Mouse (Mus musculus) forebrain, embryonic 14.5 days (tissue): ENCODE measurements around the gene Vmn1r163. TPM values are rescaled to one million over a fixed set of nuclear protein-coding genes. Genes with fewer than 3 reads are reported as not detected.
"Not testable (repeated sequence)": the region's sequence is repeated elsewhere in the genome, so short reads cannot be mapped to it uniquely, and the experiment has no call there.

ENCODE experiments used
- ATAC-seq: fragments of 200-750 bp; cut with Nextera tagmentation; 2 replicates; pipeline ENCODE4 v1.8.0; 2017; ENCODE audit warnings: mild to moderate bottlenecking, moderate library complexity
- DNase-seq: peaks from one replicate; pipeline ENCODE4 v3.0.0-alpha.2; 2015; ENCODE audit warnings: low spot score
- H3K27ac ChIP-seq: fragments of 300-500 bp; sonication (generic); 2 replicates; pipeline ENCODE4 v1.5.1; 2014; ENCODE audit warnings: low read depth, mild to moderate bottlenecking, control low read depth, low read length, moderate library complexity
- H3K27me3 ChIP-seq: fragments of 300-500 bp; sonication (generic); replicated peaks from 2 replicates; pipeline ENCODE4 v1.6.1; 2014; ENCODE audit warnings: low read length, control low read depth, mixed read lengths; ENCODE audit not compliant: control insufficient read depth, insufficient read depth
- H3K36me3 ChIP-seq: fragments of 300-500 bp; sonication (generic); 2 replicates; pipeline ENCODE4 v1.6.1; 2014; ENCODE audit warnings: low read length, control low read depth; ENCODE audit not compliant: control insufficient read depth, insufficient read depth
- H3K4me1 ChIP-seq: fragments of 300-500 bp; sonication (generic); 2 replicates; pipeline ENCODE4 v1.6.1; 2014; ENCODE audit warnings: antibody characterized with exemption, low read length, control low read depth; ENCODE audit not compliant: control insufficient read depth, insufficient read depth
- H3K4me2 ChIP-seq: fragments of 300-500 bp; sonication (generic); 2 replicates; pipeline ENCODE4 v1.6.1; 2014; ENCODE audit warnings: mild to moderate bottlenecking, control low read depth, low read length
- H3K4me3 ChIP-seq: fragments of 300-500 bp; sonication (generic); 2 replicates; pipeline ENCODE4 v1.5.1; 2014; ENCODE audit warnings: low read depth, low read length, control low read depth
- H3K9ac ChIP-seq: fragments of 300-500 bp; sonication (generic); 2 replicates; pipeline ENCODE4 v1.6.1; 2014; ENCODE audit warnings: mild to moderate bottlenecking, low read length, control low read depth, moderate library complexity
- H3K9me3 ChIP-seq: fragments of 300-500 bp; sonication (generic); replicated peaks from 2 replicates; pipeline ENCODE4 v1.6.1; 2016; ENCODE audit warnings: low read length, control low read depth, mixed read lengths; ENCODE audit not compliant: control insufficient read depth
- WGBS: fragments of 180-500 bp; shearing (Covaris S2); extraction: QIAGEN DNeasy Blood & Tissue Kit; methylation state at CpG from one replicate; pipeline ENCODE4 v1.1.7; 2014; 5-methylcytosine and 5-hydroxymethylcytosine counted together
- polyA plus RNA-seq: library from polyadenylated mRNA; unstranded; fragments of >200 nt; fragmentation: Nextera tagmentation; extraction: Ambion mirVana; gene quantifications from 2 replicates; pipeline ENCODE4 v1.2.1, GENCODE M21; 2014

The Vmn1r163 gene
- not detected in 2 replicates for polyA plus RNA-seq

DNA sequence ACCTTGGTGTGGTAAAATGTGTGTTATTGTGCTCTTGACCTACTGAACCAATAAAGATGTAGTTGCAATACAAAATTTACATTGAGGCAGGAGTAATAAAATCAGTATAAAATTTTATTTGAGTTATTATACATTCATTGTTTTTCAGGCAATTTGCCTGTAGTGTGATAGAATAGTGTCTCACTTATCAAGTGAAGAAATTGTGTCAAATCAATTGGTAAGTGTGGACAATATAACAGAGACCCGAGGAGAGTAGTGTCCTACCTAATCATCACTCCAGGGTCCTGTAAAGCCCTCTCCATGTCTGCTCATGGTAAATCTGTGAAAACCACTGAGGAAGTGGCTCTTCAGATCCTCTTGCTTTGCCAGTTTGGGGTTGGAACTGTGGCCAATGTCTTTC, at the start of gene Vmn1r163:
TSS of gene Vmn1r163 (plus strand) at position 301 of the 400 bp plus-strand sequence.
- not testable (repeated sequence) for DNase-seq, H3K36me3 ChIP-seq, H3K4me2 ChIP-seq, ATAC-seq, H3K27me3 ChIP-seq, H3K9ac ChIP-seq, H3K4me1 ChIP-seq, H3K27ac ChIP-seq, H3K9me3 ChIP-seq, H3K4me3 ChIP-seq
- no CpG with 5 or more reads among the region's 1 CpGs for WGBS

DNA sequence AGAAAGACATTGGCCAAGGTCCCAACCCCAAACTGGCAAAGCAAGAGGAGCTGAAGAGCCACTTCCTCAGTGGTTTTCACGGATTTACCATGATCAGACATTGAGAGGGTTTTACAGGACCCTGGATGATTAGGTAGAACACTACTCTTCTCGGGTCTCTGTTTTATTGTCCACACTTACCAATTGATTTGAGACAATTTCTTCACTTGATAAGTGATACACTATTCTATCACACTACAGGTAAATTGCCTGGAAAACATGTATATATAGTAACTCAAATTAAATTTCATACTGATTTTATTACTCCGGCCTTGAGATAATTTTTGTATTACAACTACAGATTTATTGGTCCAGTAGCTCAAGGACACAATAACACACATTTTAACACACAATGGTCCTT, 35.5 kb upstream of the Vmn1r163 start, which contains the start of gene Gm4216:
TSS of gene Gm4216 (minus strand) at position 101 of the 400 bp plus-strand sequence.
- H3K9ac ChIP-seq, H3K27me3 ChIP-seq, H3K4me2 ChIP-seq, H3K4me3 ChIP-seq, ATAC-seq, H3K4me1 ChIP-seq, DNase-seq, H3K27ac ChIP-seq, H3K36me3 ChIP-seq, H3K9me3 ChIP-seq: not testable (repeated sequence)
- no CpG with 5 or more reads among the region's 3 CpGs for WGBS

DNA sequence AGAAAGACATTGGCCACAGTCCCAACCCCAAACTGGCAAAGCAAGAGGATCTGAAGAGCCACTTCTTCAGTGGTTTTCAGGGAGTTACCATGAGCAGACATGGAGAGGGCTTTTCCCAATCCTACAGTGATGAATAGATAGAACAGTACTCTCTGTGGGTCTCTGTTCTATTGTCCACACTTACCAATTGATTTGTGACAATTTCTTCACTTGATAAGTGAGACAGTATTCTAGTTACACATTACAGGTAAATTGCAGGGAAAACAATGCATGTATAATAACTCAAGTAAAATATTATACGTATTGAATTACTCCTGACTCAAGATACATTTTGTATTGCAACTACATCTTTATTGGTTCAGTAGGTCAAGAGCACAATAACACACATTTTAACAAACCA, 12.0 kb downstream of the Vmn1r163 start, which contains the start of gene Gm8720:
TSS of gene Gm8720 (minus strand) at position 101 of the 400 bp plus-strand sequence.
- not testable (repeated sequence) for H3K27ac ChIP-seq, ATAC-seq, DNase-seq, H3K27me3 ChIP-seq, H3K4me3 ChIP-seq, H3K36me3 ChIP-seq, H3K9me3 ChIP-seq, H3K4me1 ChIP-seq, H3K4me2 ChIP-seq, H3K9ac ChIP-seq
- WGBS: no CpG with 5 or more reads among the region's 1 CpGs

Other genes starting within 250 kb of the Vmn1r163 start
- gene Vmn1r159, start 211.9 kb upstream of the Vmn1r163 start, polyA plus RNA-seq: not detected in 2 replicates
- not detected in 2 replicates for gene Vmn1r160, start 184.3 kb upstream of the Vmn1r163 start, polyA plus RNA-seq
- gene Gm4214, start 70.9 kb upstream of the Vmn1r163 start, polyA plus RNA-seq: not detected in 2 replicates
- gene Gm4216, start 35.6 kb upstream of the Vmn1r163 start, polyA plus RNA-seq: not detected in 2 replicates
- not detected in 2 replicates for gene Gm8720, start 11.9 kb downstream of the Vmn1r163 start, polyA plus RNA-seq
- gene Gm10662, start 88.9 kb downstream of the Vmn1r163 start, polyA plus RNA-seq: not detected in 2 replicates
- not detected in 2 replicates for gene Vmn1r165, start 161.8 kb downstream of the Vmn1r163 start, polyA plus RNA-seq
- gene Vmn1r166, start 196.1 kb downstream of the Vmn1r163 start, polyA plus RNA-seq: not detected in 2 replicates
- gene Gm6902, start 223.4 kb downstream of the Vmn1r163 start, polyA plus RNA-seq: not detected in 2 replicates
- not detected in 2 replicates for gene Nlrp4e, start 245.7 kb downstream of the Vmn1r163 start, polyA plus RNA-seq